Mouse (Mus musculus): ENCODE measurements at regions not wholly inside any gene's neighbourhood (a gene's known extent, or its start where the extent isn't known, plus 50 kb on each side); places are given as distances from the start of the nearest gene placed in this dataset.

- in situ Hi-C loops (cut with MboI, MseI): loop anchor here (10.0 to 25.0 kb wide), 2 partner anchors 55 to 578 kb away; no protein-coding TSS in a partner anchor
Measured at GRCm38 (mm10) chr11:109039792-109040518, 104.2 kb downstream of the E030025P04Rik start.

GRCm38 (mm10) chr11:109039060-109039791 lies 104.9 kb downstream of the E030025P04Rik start:
- in situ Hi-C loops (cut with MboI, MseI): loop anchor here (25.0 kb wide), 1 partner anchor 577 kb away; no protein-coding TSS in a partner anchor

GRCm38 (mm10) chr11:109038136-109038535 lies 106.0 kb downstream of the E030025P04Rik start:
- in situ Hi-C loops (cut with MboI, MseI): loop anchor here (25.0 kb wide), 1 partner anchor 576 kb away; no protein-coding TSS in a partner anchor

GRCm38 (mm10) chr11:109034596-109034995 lies 109.6 kb downstream of the E030025P04Rik start:
- in situ Hi-C loops (cut with MboI, MseI): loop anchor here (25.0 kb wide), 1 partner anchor 572 kb away; no protein-coding TSS in a partner anchor

GRCm38 (mm10) chr11:109034072-109034471 lies 110.1 kb downstream of the E030025P04Rik start:
- in situ Hi-C loops (cut with MboI, MseI): loop anchor here (25.0 kb wide), 1 partner anchor 572 kb away; no protein-coding TSS in a partner anchor

- in situ Hi-C loops (cut with MboI, MseI): loop anchor here (25.0 kb wide), 1 partner anchor 570 kb away; no protein-coding TSS in a partner anchor
Measured at GRCm38 (mm10) chr11:109032729-109033128, 111.4 kb downstream of the E030025P04Rik start.

GRCm38 (mm10) chr11:109030486-109030885 lies 110.3 kb downstream of the Axin2 start:
- in situ Hi-C loops (cut with MboI, MseI): loop anchor here (25.0 kb wide), 1 partner anchor 568 kb away; no protein-coding TSS in a partner anchor

- in situ Hi-C loops (cut with MboI, MseI): loop anchor here (25.0 kb wide), 1 partner anchor 568 kb away; no protein-coding TSS in a partner anchor
Measured at GRCm38 (mm10) chr11:109029894-109030293, 109.7 kb downstream of the Axin2 start.

GRCm38 (mm10) chr11:109014806-109015205 lies 94.7 kb downstream of the Axin2 start:
- in situ Hi-C loops (cut with MboI, MseI): no loop called here

GRCm38 (mm10) chr11:109011161-109011560 lies 91.0 kb downstream of the Axin2 start:
- in situ Hi-C loops (cut with MboI, MseI): no loop called here

GRCm38 (mm10) chr11:109008872-109009271 lies 88.7 kb downstream of the Axin2 start:
- in situ Hi-C loops (cut with MboI, MseI): no loop called here

GRCm38 (mm10) chr11:109005681-109006080 lies 85.5 kb downstream of the Axin2 start:
- in situ Hi-C loops (cut with MboI, MseI): no loop called here

Data from regulatory T cell (primary cell).